Mouse (Mus musculus) monocyte, adult 5-6 weeks (primary cell): ENCODE data around the gene Hoxa7. TPM values are rescaled to one million over a fixed set of nuclear protein-coding genes. Genes with fewer than 3 reads are reported as not detected.

ENCODE experiments used
- ATAC-seq: fragments of 153-309, 156-312 bp; replicated peaks from 2 replicates; pipeline ENCODE4 v1.8.0; 2017; ENCODE audit warnings: mild to moderate bottlenecking; ENCODE audit not compliant: low TSS enrichment, insufficient number of reproducible peaks, severe bottlenecking, poor library complexity, low FRiP score
- total RNA-seq: library from RNA; stranded (forward); fragments of 200-1000, 200-491, 200-594 nt; gene quantifications from 3 replicates; pipeline ENCODE4 v1.2.3, GENCODE M21; 2017

Hoxa7 gene
- total RNA-seq, 1 experiment from 2014 or later: not detected

DNA sequence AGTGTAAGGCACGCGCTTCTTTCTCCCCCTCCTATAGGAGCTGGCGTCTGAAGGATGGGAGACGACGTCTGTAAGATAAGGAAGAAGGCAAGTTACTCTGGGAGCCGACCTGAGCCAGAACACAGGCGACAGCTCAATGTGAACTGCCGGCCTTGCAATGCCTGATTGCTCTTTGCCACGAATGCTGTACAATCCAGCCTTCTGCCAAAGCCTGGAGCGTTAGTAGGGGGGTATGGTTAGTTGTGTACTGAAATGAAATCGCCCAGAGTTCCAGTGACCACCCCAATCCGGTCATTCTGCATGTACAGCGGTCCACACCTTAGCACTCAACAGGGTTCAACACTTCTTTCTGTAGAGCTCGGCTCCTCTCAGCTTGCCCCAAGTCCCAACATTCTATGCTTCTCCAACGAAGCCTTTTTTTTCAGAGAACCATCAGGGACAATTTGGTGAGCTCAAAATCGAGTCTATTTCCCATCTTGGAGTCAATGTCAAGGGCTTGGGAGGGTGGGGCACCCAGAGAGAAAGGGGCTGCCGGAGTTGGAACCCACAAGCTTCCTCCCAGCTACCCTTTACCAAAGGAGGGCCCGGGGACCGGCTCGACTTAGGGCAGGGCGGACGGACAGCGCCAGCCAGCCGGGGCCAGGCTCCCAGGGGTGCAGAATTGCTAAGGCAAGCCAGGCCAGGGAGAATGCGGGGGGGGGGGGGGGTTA, 37.6 kb upstream of the Hoxa7 start:
- ATAC-seq: no peak

DNA sequence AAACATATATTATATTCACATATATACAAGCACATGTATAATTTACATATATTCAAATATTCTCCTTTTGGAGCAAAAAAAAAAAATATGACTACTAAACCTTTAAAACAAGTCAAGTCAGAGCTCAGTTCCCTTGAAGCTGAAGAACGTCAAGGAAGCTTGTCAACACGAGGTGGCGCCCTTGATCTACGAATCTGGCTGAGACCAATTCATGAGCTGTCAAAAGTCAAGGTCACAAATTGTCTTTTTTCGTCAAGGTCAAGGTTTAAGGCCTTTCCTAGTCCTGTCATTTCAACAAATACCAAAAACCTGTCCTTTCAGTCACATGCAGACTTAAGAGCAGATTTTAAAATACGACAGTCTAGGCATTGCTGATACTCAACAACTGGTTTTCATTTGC, 35.3 kb upstream of the Hoxa7 start:
- no peak; the same call in 1 of the 2 replicates for ATAC-seq

DNA sequence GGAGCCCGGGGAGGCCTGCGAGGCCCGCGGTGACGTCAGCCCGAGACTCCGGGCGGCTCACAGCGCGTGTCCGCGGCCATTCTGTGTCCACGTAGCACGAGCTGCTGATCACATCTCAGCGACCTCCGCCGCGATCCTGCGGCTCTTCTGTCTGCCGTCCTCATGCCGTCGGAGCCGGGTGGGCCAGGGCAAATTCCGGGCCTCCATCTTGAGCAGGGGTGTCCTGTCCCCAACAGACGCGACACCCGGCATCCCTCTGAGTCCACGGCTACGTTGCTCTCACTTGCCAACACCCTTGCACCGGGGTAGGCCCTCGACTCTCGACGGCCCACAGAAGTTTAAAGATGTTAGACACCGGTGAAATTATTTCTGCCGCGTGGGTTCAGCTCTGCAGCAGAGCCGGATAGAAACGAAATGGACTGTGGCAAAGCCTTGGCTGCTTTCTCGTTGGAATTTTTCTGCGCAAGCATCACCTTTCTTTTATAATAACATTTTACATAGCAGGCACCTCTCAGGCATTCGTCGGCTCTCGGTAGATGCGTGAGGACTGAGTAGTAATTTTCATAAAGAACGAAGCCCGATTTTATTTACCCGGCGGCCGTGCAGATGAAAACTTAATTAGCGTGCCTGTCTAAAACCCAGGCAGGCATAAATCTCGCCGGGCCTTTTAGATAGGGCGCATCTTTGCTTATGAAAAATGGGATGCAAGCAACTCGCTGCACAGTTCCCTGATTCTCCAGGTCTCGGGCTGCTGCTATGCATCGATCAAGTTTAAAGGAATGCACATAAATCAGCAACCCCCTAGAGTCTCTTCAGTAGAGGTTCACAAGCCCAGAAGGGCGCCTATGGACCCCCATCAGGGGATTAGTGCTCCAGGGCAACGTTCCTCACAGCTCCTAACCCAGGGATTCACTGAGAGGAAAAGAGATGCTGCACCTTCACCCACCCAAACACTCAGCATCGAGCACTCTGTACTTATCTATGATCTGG, 32.2 kb upstream of the Hoxa7 start:
- ATAC-seq: no peak

DNA sequence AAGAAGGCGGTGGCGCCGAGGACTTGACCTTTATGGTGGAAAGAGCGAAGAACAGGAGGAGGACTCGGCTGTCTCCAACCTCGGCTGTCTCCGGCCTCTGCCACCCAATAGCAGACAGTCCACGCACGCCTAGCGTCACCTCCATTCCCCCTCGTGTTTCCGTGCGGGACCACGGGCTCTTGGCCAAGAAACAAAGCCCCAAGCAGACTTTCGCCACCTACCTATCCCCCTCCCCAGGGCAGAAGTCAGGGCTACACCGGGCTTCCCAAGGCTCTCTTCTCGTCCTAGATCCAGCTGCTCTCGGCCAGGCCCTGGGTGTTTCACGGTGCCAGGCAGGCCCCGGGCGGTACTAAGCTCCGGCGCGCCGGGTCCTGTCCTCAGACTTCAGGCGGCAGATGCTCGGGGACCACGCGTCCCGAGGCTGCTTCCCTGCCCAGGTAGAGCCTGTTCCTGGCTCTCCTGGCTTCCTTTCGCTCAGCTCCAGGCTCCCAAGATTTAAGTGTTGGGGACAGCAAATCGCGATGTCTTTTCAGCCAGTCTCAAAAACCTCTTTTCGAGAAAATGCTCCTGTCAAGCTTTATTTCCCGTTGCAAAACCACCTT, 31.2 kb upstream of the Hoxa7 start:
- no peak for ATAC-seq

DNA sequence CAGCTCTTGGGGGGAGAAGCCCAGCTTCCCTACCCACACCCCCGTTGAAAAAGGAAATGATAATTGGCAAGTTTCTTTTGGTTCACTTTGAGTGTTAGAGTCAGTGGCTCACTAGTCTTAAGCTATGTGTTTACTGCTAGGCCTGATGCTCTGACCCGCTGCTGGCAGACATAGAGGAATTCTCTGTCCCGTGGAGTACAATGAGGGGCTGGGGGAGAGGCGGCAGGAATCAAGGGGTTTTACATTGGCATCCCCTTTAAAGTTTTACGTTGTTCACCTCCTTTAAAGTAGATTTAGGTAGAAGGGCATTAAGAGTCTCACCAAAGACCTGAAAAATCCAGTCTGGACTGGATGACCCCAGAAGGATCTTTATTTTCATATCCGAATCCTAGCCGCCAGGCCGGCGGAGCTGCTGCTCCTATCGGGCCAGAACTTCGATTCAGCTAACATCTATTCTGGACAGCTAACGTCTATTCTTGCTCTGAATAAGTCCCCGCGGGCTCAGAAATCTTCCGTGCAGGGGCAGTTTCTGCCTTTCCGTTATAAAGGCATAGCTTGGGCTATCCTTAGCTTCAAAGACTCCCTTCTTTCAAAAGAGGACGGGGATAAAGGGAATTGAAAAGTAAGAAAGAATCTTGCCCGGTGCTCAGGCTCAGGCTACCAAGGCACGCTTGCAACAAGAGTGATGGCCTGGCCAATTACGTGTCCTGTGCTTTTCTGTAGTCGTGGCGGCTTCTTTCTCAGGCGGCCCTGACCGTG, 30.5 kb upstream of the Hoxa7 start:
- ATAC-seq: no peak

DNA sequence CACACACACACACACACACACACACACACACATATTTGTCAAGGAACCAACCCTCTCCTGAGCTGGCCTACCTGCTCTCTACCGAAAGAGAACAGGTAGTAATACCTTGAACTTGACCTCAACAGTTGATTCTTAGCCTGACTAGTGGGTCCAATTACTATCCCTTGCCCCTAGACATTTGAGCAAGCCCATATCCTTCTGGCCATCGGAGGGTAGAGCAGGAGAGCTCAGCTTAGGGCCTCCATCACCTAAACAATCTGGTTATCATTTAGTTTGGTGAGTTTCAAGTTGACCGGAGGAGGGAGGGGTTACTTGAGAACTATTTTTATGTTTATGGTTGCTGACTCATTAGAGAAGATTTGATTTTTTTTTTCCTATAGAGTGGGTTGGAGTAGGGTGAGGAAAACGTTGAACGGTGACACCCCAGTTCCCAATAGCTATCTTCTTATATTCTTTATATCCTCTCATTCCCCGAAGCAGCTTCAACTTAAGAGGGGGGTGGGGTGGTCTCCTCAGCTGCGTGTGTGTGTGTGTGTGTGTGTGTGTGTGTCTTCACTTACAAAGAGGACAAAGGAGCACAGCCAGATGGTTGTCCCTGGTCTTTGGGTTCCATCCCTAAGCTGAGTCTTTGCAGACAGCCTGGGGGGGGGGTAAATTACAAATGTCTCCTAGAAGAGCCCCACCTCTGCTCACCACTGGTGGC, 29.7 kb upstream of the Hoxa7 start:
- no peak for ATAC-seq

DNA sequence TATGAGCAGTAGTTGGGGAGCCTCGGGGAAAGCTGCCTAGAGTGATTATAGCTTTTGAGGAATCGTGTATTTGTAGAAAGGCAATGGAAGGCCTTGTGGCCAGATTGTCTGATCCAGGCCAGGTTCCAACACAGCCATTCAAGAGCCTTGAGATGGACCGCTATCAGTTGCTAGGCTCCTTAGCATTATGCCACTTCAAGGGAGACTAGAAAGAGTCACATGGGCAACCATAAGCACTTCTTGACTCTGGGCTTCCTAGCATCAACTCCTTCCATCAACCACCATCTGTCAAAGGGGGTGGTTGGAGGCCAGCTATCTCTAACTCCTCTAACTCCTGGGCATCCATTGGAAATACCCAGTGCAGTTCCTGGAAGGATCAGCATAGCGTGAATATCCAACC, 28.2 kb upstream of the Hoxa7 start:
- ATAC-seq: no peak

DNA sequence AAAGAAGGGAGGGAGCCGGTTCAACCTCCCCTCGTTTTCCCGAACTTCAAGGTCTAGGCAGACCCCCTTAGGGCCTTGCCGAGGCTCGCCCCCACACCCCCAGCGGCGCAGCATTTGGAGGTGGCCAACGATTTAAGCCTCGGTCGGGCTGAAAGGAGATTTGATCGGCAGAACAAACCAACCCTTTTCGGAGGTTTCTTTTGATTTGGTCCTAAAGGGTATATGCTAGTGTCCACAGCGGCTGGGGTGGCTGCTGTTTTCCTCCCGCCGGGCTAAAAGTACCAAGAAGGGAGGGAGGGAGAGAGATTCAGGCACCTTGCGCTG, 27.7 kb upstream of the Hoxa7 start:
- ATAC-seq: no peak

DNA sequence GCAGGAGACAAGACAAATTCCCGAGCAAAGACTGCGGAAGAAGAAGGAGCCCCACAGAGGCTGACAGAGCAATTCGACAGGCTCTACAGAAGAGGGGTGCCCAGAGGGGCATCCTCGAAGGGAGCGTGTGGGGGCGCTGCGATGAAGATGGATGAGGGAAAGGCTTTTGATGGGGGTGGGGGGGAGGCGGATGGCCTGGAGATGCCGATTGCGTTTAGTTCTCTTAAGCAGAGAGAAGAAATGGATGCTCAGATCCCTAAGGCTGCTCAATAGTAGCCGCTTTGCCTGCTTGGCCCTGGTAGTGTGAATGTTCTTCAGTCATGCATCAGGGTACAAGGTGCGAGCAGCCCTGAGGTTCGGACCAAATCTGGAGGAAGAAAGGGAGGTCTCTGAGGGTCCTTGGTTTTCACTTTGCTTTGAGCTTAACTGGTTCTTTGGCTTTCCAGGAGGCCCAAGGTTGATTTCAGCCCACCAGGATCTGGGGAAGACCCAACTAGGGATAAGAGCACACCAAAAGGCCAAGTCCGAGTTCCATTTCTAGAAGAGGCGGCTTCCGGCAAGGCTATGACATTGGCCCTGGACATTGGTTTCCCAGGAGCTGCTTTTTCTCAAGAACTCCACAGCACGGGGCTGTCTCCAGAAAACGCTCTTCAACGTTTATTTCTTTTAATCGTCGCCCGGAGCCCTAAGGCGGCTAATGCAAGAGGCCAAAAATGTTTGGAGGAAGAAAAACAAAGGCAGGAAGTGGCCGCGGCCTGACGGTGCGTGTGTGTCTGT, 27.2 kb upstream of the Hoxa7 start:
- ATAC-seq: no peak

DNA sequence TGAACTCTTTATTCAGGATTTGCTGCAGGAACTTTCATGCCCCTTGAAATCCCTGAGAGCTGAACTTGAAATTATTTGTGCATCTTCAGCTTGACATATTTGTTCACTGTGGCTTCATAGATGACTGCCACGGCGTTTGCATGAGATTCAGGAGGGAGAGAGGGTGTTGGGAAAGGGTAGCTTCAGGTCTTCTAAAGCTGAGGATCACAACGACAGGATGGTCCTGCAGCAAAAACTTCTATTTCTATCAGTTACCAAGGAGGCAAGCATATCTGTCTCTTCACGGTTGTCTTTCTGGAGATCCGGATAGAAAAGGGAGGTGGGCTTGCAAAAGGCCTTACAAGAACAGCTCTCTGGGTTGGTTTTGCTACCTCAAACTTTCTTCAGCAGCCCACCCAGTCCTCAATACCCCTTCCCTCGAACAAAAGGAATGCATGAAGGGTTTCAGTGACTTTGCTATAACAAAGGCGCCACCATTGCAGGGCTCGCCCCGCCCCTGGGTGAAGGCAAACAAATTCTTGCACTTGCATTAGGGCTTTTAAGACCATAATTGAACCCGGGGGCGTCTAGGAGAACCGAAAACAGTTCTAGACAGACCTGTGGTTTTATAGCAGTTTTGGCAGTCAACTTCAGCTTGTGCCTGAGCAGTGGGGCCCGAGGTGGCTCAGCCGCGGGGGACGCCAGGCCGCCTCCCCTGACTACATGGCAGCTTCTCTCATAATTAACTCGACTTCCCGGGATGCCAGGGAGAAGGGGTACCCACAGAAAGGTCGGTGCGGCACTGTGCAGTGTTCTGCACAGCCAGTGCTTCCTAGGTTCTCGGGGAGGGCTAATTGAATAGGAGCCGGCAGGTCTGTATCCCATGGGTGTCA, 26.3 kb upstream of the Hoxa7 start:
- no peak for ATAC-seq

DNA sequence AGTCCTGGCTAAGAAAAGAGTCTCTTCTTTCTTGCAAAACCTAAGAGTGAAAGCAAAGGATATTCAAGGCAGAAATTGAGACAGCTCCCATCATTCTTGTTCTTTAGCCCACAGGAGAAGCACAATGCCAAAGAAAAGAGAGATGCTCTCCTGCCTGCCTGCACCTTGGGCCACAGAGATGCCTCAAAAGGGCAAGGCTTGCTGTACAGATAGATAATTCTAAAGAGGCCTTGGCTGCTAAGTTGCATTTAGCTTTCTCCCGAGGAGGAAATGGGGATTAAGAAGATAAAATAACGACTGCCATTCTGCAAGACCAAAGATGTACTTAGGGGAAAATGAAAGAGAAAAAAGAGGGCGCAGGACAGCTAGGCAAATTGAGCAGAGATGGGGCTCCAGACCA, 25.3 kb upstream of the Hoxa7 start:
- ATAC-seq: no peak

DNA sequence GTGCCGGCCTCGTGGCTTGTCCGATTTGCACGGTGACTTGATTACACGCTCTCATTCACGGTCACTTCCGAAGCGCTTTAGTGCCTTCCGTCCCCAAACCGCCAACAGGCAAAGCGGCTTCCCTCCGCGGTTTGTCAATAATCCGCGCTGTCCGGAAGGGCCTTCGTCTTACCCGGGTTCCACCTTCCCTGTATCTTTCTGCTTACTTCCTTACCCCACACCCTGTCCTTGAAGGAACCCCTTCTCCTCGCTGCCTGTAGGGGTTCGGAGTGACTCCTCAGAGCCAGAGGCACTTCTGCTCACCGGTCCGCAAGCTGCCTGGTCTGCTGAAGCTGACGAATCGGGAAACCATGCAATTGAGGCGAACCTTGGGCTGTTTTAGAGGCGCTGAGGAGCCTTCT, 24.7 kb upstream of the Hoxa7 start:
- no peak for ATAC-seq

DNA sequence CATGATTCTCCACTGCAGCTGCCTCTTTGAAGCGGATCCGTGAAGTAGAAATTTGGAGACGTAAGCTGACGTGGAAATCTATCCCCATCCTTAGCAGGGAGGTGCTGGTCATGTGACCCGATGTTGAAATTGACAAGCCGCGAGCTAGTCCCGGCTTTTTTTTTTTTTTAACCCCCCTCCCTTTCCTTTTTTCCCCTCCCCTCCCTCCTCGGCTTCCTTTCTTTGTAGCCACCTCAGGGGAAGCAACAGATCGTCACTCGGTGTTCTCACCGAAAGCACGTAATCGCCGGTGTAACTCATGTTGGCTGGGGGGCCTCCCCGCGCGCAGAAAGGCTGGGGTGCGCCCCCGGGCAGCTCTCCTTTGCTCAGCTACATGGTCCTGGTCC, 24.1 kb upstream of the Hoxa7 start, which contains the start of gene Hoxa11:
Hoxa11 (minus strand) TSS at position 54 of the 386 bp plus-strand sequence.
- ATAC-seq: no peak

DNA sequence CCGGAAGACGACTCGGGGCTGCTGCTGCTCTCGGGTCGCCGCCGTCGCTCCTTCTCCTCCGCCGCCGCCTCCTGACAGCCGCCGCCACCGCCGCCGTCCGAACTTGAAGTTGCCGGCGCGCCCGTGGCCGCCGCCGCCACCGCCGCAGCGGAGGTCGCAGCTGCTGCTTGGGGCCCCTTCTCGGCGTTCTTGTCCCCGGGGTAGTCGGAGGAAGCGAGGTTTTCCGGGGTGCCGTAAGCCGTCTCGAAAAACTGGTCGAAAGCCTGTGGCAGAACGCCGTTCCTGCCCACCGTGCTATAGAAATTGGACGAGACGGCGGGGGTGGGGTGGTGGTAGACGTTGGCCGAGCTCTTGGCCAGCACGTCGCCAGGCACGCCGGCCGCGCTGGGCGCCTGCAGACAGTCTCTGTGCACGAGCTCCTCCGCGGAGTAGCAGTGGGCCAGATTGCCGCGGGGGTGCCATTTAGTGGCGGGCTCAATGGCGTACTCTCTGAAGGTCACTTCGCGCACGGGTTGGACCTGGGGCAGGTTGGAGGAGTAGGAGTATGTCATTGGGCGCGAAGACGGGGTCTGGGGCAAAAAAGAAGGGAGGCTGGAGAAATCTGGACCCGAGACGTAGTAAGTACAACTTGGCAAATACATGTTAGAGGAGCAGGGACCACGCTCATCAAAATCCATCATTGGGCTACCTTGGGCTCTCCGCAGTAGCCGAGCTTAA, 23.5 kb upstream of the Hoxa7 start:
- no peak for ATAC-seq

DNA sequence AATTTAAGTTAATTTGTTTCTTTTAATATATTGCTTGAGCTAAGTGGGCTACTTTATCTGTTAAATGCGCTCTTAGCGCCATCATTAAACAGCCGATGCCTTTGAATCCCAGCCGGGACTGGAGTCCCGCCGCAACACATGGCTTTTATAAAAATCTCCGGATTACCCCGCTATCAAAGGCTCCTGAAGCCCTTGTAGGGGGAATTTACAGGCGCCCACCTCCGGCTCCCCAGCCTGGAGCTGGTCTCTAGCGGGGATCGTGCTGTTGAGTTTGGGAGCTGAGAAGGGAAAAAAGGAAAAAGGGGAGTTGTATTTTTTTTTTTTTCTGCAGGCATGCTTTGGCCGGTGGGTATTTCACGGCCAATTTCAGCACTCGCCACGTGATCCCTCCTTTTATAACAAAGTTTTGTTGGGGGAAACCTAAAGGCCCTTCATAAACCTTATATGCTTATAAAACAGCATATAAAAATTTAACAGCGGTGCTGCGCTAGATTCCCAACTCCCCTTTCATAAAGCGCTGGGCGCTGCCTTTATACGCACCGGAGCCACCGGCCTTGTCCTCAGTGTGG, 22.9 kb upstream of the Hoxa7 start:
- ATAC-seq: no peak

DNA sequence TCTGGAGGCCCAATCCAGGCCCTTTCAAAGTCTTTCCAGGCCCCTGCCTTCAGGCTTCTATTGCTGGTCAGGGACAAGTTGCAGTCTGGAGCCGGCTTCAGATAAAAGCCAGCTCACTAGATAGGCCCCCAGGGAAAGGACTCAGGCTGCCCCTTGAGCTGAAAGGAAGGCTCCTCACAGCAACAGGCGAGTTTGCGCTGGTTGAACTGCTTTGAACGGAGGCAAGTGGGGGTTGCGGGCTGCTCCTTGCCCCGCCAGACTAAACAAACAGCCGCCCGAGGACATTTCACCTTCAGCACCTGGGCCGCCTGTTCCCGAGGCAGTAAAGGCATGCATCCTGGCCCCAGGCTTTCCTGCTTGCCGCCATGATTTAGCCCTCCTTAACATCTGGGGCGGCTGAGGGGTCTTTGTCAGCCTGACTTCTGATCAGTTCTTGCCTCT, 22.0 kb upstream of the Hoxa7 start:
- no peak for ATAC-seq
